In genomic region chr3:154317651-154318248, GRCm38 (mm10) we compare ENCODE assay signal across 12 mouse cellular contexts. TPM values are rescaled to one million over a fixed set of nuclear protein-coding genes. Genes with fewer than 3 reads are reported as not detected.
A peak's percentile ranks its signal among the peaks of the same experiment; 100 is the strongest.
DNase-seq lines count a peak whose midpoint lies in the region; ATAC-seq and TF ChIP-seq lines count a peak whose summit lies in the region.
"Had no signal": no experiment of that assay in that cellular context is flagged by ENCODE, and none has a peak within 500 bp of the region (broad histone marks: within the 10 kb centered on the region; RNA-seq: fewer than 3 reads in every experiment).

No protein-coding gene starts in this region.

- H3K4me1 ChIP-seq in lung, postnatal 0 days (ENCODE audit: insufficient read depth, low read depth, low read length): no peaks in the 10 kb centered on the region

- peak; percentile 45 for TF ChIP-seq CTCF in gastrocnemius, adult 2 months (IDR thresholded peaks at IDR 0.05)
- TF ChIP-seq CTCF in lung, postnatal 0 days (IDR thresholded peaks at IDR 0.05): peak; percentile 68

- TF ChIP-seq EP300 in lung, postnatal 0 days (IDR thresholded peaks at IDR 0.05): no peak

- H3K4me3 ChIP-seq in gastrocnemius, adult 2 months: no peak overlapping the region
- no peak overlapping the region for H3K4me3 ChIP-seq in lung, postnatal 0 days (ENCODE audit: low read depth, low read length)

- no peak overlapping the region for H3K9ac ChIP-seq in lung, postnatal 0 days (replicated peaks; ENCODE audit: low read depth)

- DNase-seq in gastrocnemius, adult 2 months: no peak
- DNase-seq in gastrocnemius, postnatal 14 days: no peak
- no peak for DNase-seq in lung, postnatal 0 days (ENCODE audit: low spot score)
- no peak for DNase-seq in lung, postnatal 25 days (ENCODE audit: low spot score)
- DNase-seq in ZHBTc4 (ENCODE audit: low read depth, low spot score): peak; percentile 73
- peak; percentile 26 for DNase-seq in lung, postnatal 36 days
- DNase-seq in thymus, adult 18-20 months: no peak
- DNase-seq: cerebellum, postnatal 25 days; right cerebral cortex, postnatal 14 days had no signal

- intact Hi-C loops in gastrocnemius, adult 2 months (cut with DNase I): no loop called here
- intact Hi-C loops in gastrocnemius, postnatal 14 days (cut with DNase I; ENCODE audit: low total_unique reads): no loop called here

- peaks cover 5% of the 10 kb centered on the region for H3K27me3 ChIP-seq in lung, postnatal 0 days (replicated peaks; ENCODE audit: insufficient read depth, low read length)

- H3K36me3 ChIP-seq in lung, postnatal 0 days (ENCODE audit: insufficient read depth, low read length): no peaks in the 10 kb centered on the region
- H3K36me3 ChIP-seq: G1E had no signal

- 18% methylated on average over 5 of the region's 5 CpGs for WGBS in lung, postnatal 0 days

- ATAC-seq in lung, postnatal 0 days: no peak
- ATAC-seq in monocyte, adult 5-6 weeks (replicated peaks; ENCODE audit: insufficient number of reproducible peaks, low FRiP score, low TSS enrichment, poor library complexity, severe bottlenecking): no peak

- H3K27ac ChIP-seq in gastrocnemius, adult 2 months: no peak overlapping the region
- no peak overlapping the region for H3K27ac ChIP-seq in lung, postnatal 0 days (ENCODE audit: low read length)

- no peak overlapping the region for H3K4me2 ChIP-seq in lung, postnatal 0 days (replicated peaks; ENCODE audit: low read depth, low read length)

- no peaks in the 10 kb centered on the region for H3K9me3 ChIP-seq in lung, postnatal 0 days (ENCODE audit: low read length)

RNA-seq across cellular contexts. Expression of gene Lhx8, which starts 12.7 kb away (rescaled TPM):
- total RNA-seq in gastrocnemius, adult 2 months (2021): under 1 TPM in 1 of 2 experiments, not detected in 1; 0.11 TPM
- total RNA-seq in gastrocnemius, postnatal 14 days (2021): under 1 TPM; 0.12 to 0.33 TPM
- not detected in 2 replicates for polyA plus RNA-seq in lung, postnatal 0 days (2015; fragmentation: Nextera tagmentation; extraction: Ambion mirVana)
- not detected in 3 replicates for total RNA-seq in monocyte, adult 5-6 weeks (2017)
- total RNA-seq: heart, adult 18-20 months had no signal
- polyA plus RNA-seq: G1E had no signal

Comparison
In these comparisons a context has a peak if more than half of its experiments do, and no peak if none do; other contexts are left out.
1. DNase-seq: peak in ZHBTc4 (single experiment) and lung, postnatal 36 days (single experiment); none in gastrocnemius, adult 2 months (single experiment), gastrocnemius, postnatal 14 days (single experiment), lung, postnatal 0 days (single experiment), lung, postnatal 25 days (single experiment) and thymus, adult 18-20 months (0 of 2).